Mouse (Mus musculus) c-Kit-positive CD71-positive TER-119-negative erythroid progenitor cells, embryonic 14.5 days (primary cell): ENCODE measurements around the gene Olfr1054.
"Not testable (repeated sequence)": the region's sequence is repeated elsewhere in the genome, so short reads cannot be mapped to it uniquely, and the experiment has no call there.

Experiments
- DNase-seq: peaks from one replicate; pipeline ENCODE4 v3.0.0-alpha.2; 2013; ENCODE audit warnings: low read depth

The Olfr1054 gene

DNA sequence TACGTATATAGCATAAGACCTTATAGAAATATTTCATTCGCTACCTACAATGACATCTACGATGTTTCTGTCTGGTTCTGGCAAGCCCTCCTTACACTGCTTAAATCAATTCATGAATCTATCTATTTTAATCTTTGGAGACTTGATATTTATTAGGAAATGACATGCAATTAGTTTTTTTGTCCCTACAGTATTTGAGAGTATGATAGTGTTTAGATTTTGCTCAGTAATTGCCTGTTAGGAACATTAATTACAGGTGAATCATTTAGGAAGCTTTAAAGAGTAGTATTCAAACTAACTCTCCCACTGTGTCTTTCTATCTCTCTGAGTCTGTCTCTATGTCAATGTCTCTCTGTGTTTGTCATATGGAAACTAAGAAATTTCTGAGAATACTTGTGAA is at the start of gene Olfr1054:
TSS of gene Olfr1054 (minus strand) at position 101 of the 400 bp plus-strand sequence.
- DNase-seq: no peak

DNA sequence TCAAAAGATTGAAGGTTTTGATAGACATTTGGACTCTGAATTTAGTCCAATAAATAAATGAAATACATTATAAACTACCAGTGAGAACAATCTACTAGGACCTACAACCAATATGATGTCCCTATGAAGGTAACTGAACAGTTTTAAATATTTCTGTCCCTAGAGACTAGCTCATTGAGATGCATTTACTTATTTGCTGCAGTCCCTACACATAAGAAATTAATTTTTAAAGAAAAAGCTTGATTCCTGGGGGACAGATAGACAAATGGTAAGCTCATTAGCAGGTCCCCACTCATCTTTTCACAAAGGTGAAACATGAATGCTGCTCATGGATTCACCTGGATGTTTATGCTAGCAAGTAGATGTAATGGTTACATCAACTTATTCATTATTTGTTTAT is 43.1 kb upstream of the Olfr1054 start, which contains the start of gene Olfr1057:
TSS of gene Olfr1057 (minus strand) at position 101 of the 400 bp plus-strand sequence.
- DNase-seq: no peak

DNA sequence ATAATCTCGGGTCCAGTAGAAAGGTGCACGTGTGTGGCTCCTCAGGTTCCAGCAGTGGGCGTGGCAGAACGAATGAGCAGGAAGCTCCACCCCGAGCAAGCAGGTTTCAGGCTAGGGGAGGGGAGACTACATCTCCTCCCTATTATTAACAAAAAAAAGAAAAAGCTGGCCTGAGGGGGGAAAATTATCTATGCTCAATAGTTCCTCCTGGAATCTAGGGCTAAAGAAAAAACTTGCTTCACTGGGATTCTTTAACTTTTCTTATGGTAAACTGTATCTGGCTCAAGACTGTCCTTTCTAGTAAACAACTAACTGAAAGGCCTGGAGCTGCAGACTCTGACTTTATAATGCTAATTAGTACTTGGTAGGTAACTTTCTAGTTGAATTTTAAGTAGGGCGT is 31.1 kb upstream of the Olfr1054 start:
- not testable (repeated sequence) for DNase-seq

DNA sequence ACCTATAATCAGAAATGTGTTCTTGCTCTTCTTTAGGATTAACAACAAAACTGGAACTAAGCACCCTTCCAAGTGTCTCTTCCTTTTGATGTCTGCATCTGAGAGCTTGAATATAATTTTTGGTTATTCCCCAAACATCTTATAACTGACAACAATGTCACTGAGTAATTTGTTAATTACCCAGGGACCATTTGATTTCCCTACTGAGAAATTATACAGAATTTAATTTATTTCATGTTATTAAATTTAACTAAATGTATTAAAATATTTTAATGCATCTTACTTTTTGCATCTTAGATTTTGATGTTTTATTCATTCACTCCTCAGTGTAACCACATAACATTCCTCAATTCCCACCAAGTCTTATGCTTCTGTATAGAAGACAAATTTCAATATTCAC is 27.1 kb upstream of the Olfr1054 start, which contains the start of gene Olfr1056:
TSS of gene Olfr1056 (minus strand) at position 101 of the 400 bp plus-strand sequence.
- no peak for DNase-seq

DNA sequence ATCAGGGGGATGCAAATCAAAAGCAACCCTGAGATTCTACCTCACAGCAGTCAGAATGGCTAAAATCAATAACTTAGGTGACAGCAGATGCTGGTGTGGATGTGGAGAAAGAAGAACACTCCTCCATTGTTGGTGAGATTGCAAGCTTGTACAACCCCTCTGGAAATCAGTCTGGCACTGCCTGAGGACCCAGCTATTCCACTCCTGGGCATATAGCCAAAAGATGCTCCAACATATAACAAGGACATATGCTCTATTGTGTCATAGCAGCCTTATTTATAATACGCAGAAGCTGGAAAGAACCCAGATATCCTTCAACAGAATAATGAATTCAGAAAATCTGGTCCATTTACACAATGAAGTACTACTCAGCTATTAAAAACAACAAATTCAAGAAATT is 16.5 kb upstream of the Olfr1054 start:
- DNase-seq: not testable (repeated sequence)

DNA sequence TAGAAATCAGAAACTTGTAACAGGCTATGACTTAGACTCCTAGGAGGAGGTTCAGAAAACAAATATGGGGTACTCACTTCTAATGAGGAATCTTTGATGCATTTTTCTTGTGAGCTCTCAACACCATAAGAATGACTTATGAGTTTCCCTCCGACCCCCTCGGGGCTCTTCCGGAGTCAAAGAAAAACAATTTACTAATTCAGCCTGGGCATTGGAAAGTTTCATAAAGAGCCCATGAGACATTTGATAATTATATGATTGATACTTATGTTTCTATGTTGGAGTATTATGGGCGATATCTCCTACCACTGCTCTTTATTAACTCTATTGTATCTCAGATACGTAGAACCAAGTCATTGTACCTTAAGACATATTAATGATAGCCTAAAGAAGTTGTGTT is 15.0 kb upstream of the Olfr1054 start, which contains the start of gene Olfr1055:
TSS of gene Olfr1055 (minus strand) at position 101 of the 400 bp plus-strand sequence.
- no peak for DNase-seq

DNA sequence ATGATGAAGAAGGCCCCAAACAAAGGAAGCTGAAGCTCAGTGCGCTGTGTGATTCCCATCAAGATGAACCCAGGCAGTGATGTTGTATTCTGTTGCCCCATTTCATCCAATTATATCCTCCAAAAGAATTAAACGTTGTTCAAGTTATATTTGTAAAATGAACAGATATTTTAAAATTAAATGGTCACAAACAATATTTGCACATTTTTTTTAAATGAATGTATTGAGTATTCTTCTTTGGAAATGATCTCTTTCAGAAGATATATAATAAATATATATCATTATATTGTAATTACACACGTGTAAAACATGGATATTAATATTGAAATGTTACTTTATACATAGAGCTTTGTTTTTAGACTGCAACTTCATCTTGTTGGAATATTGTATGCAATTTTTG is 20.0 kb downstream of the Olfr1054 start, which contains the start of gene Olfr1053:
TSS of gene Olfr1053 (minus strand) at position 101 of the 400 bp plus-strand sequence.
- no peak for DNase-seq

DNA sequence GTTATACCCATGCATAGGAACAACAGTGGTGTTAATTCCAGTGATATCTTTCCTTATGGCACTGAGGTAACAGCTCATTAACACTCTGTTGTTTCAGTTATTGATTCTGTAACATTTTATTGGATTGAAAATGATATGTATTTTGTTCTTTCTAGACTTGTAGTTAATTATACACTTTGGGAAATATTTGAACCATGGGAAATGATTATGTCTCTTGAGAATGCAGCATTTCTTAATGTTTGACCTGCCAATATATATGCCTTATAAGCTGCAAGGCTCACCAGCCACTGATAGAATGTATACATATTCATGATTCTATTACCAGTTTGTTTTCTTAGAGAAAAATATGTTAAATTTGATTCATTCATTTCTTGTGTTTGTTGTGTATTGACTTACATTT is 43.1 kb downstream of the Olfr1054 start, which contains the start of gene Olfr1052:
TSS of gene Olfr1052 (plus strand) at position 301 of the 400 bp plus-strand sequence.
- DNase-seq: no peak
